Mouse (Mus musculus): ENCODE data around the gene Slc9a3. TPM values are rescaled to one million over a fixed set of nuclear protein-coding genes. Genes with fewer than 3 reads are reported as not detected.

The Slc9a3 gene
- total and polyA plus RNA-seq, 3 experiments, result 0.04 TPM; not detected in 2

DNA sequence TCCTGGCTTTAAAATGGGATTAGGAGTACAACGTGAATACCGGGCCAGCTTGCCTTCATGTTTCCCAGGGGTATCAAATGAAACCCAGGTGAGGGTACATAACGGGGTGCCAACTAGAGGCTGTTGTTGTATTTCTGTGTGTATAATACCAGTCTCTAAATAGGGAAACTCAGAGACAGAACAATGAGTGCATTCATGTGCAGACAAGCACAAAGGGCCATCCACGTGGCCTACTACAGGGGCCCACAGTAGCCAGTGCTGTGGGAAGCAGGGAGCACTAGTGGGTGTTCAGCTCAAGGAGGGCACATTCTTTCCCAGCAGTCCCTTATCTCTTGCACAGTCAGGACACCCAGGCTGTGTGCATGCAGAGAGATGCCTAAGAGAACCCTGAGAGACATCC is 8.7 kb upstream of the Slc9a3 start:
- Histone ChIP-seq H3K9me3 (replicated peaks; ENCODE audit: insufficient read depth, low read length) (no peaks in the 10 kb centered on the region), H3K79me2 (ENCODE audit: control insufficient read depth, insufficient read depth, low read length, poor library complexity) (no peaks in the 10 kb centered on the region), H3K27me3 (ENCODE audit: control insufficient read depth in 1 of 2, insufficient read depth in 2 of 2, low read length in 2 of 2) (peaks cover 4 to 13% of the 10 kb centered on the region in 2 experiments), H3K4me1 (ENCODE audit: control insufficient read depth in 1 of 2, insufficient read depth in 2 of 2, low read length in 2 of 2) (no peaks in the 10 kb centered on the region), H3K27ac (ENCODE audit: control insufficient read depth, low read depth, low read length) (no peak overlapping the region), H3K36me3 (ENCODE audit: control insufficient read depth in 1 of 2, insufficient read depth in 2 of 2, low read length in 2 of 2) (no peaks in the 10 kb centered on the region), H3K9ac (ENCODE audit: control insufficient read depth, low read depth, low read length, poor library complexity, severe bottlenecking) (no peak overlapping the region), H3K4me3 (ENCODE audit: control insufficient read depth in 1 of 2, insufficient read depth in 1 of 2, low read depth in 2 of 2, low read length in 2 of 2) (no peak overlapping the region)
- no peak for DNase-seq (ENCODE audit: low read depth, low spot score)
- no peak for TF ChIP-seq SIN3A (IDR thresholded peaks at IDR 0.05; ENCODE audit: low read length)
- TF ChIP-seq ELF1 (IDR thresholded peaks at IDR 0.05; ENCODE audit: low read depth, low read length), result no peak
- TF ChIP-seq GATA1 (IDR thresholded peaks at IDR 0.05; ENCODE audit: low read depth, low read length), result no peak
- no peak for TF ChIP-seq CHD2 (IDR thresholded peaks at IDR 0.05; ENCODE audit: low read length)
- no peak for TF ChIP-seq EP300 (IDR thresholded peaks at IDR 0.05; ENCODE audit: low read depth in 1 of 2, low read length in 2 of 2)

DNA sequence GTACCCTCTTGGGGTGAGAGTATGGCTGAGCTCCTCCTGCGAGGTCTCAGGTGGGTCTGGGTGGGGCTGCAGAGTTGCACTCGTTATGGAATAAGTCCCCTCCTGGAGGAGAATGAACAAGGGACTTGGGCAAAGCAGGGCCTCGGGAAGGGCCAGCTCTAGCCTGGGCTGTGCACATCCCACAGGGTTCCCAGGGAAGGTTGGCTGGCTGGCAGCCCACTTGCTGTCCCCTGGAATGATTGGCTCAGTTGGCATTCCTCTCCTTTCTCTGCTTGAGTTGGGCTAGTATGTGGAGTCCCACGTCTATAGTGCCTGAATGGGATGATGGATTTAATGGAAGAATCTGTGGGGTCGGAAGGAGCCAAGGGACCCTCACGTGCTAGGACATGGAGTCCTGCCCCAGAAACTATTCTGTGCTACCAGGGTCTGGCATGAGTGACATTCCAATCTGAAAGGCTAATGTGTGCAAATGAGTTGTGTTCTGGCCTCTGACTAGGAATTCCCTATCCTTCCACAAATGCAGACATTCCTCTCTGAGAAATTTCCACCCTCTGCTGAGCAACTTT is 7.5 kb upstream of the Slc9a3 start:
- Histone ChIP-seq H3K27ac (ENCODE audit: control insufficient read depth, low read depth, low read length) (no peak overlapping the region), H3K4me1 (ENCODE audit: control insufficient read depth in 1 of 2, insufficient read depth in 2 of 2, low read length in 2 of 2) (no peaks in the 10 kb centered on the region), H3K79me2 (ENCODE audit: control insufficient read depth, insufficient read depth, low read length, poor library complexity) (no peaks in the 10 kb centered on the region), H3K4me3 (ENCODE audit: control insufficient read depth in 1 of 2, insufficient read depth in 1 of 2, low read depth in 2 of 2, low read length in 2 of 2) (no peak overlapping the region), H3K27me3 (ENCODE audit: control insufficient read depth in 1 of 2, insufficient read depth in 2 of 2, low read length in 2 of 2) (peaks cover 4 to 13% of the 10 kb centered on the region in 2 experiments), H3K9ac (ENCODE audit: control insufficient read depth, low read depth, low read length, poor library complexity, severe bottlenecking) (no peak overlapping the region), H3K36me3 (ENCODE audit: control insufficient read depth in 1 of 2, insufficient read depth in 2 of 2, low read length in 2 of 2) (no peaks in the 10 kb centered on the region), H3K9me3 (replicated peaks; ENCODE audit: insufficient read depth, low read length) (no peaks in the 10 kb centered on the region)
- no peak for TF ChIP-seq CTCF (IDR thresholded peaks at IDR 0.05 in 2 of 3, conservative IDR thresholded peaks at IDR 0.05 in 1 of 3; ENCODE audit: control insufficient read depth in 1 of 3, insufficient read depth in 1 of 3, low read depth in 2 of 3, low read length in 3 of 3, poor library complexity in 1 of 3, severe bottlenecking in 1 of 3)
- TF ChIP-seq RAD21 (IDR thresholded peaks at IDR 0.05; ENCODE audit: low read depth, low read length), result no peak
- no peak for TF ChIP-seq UBTF (IDR thresholded peaks at IDR 0.05; ENCODE audit: borderline replicate concordance, insufficient read depth, low read depth, low read length)
- TF ChIP-seq MXI1 (IDR thresholded peaks at IDR 0.05; ENCODE audit: low read depth, low read length), result no peak
- no peak for TF ChIP-seq EP300 (IDR thresholded peaks at IDR 0.05; ENCODE audit: low read depth in 1 of 2, low read length in 2 of 2)
- no peak for TF ChIP-seq E2F4 (IDR thresholded peaks at IDR 0.05; ENCODE audit: borderline replicate concordance, low read depth, low read length)
- TF ChIP-seq MYC (IDR thresholded peaks at IDR 0.05; ENCODE audit: low read depth, low read length), result no peak
- TF ChIP-seq MYB (IDR thresholded peaks at IDR 0.05; ENCODE audit: low read depth, low read length), result no peak
- TF ChIP-seq MEF2A (IDR thresholded peaks at IDR 0.05; ENCODE audit: extremely low read depth, insufficient replicate concordance, low read depth, low read length, poor library complexity, severe bottlenecking), result no peak
- no peak for TF ChIP-seq TAL1 (IDR thresholded peaks at IDR 0.05; ENCODE audit: low read length)
- TF ChIP-seq POLR2AphosphoS2 (IDR thresholded peaks at IDR 0.05; ENCODE audit: low read length), result no peak
- TF ChIP-seq ETS1 (IDR thresholded peaks at IDR 0.05; ENCODE audit: low read depth, low read length), result no peak
- no peak for TF ChIP-seq NRF1 (IDR thresholded peaks at IDR 0.05; ENCODE audit: insufficient read depth, low read depth, low read length, poor library complexity, severe bottlenecking)
- no peak for TF ChIP-seq ZMIZ1 (IDR thresholded peaks at IDR 0.05; ENCODE audit: low read depth, low read length)
- no peak for TF ChIP-seq GATA1 (IDR thresholded peaks at IDR 0.05; ENCODE audit: low read depth, low read length)
- TF ChIP-seq USF2 (IDR thresholded peaks at IDR 0.05; ENCODE audit: borderline replicate concordance in 1 of 2, insufficient read depth in 1 of 2, low read depth in 1 of 2, low read length in 2 of 2), result no peak
- DNase-seq (ENCODE audit: low read depth, low spot score), result no peak
